ENCODE assay signal across 8 mouse cellular contexts in the genomic region with DNA sequence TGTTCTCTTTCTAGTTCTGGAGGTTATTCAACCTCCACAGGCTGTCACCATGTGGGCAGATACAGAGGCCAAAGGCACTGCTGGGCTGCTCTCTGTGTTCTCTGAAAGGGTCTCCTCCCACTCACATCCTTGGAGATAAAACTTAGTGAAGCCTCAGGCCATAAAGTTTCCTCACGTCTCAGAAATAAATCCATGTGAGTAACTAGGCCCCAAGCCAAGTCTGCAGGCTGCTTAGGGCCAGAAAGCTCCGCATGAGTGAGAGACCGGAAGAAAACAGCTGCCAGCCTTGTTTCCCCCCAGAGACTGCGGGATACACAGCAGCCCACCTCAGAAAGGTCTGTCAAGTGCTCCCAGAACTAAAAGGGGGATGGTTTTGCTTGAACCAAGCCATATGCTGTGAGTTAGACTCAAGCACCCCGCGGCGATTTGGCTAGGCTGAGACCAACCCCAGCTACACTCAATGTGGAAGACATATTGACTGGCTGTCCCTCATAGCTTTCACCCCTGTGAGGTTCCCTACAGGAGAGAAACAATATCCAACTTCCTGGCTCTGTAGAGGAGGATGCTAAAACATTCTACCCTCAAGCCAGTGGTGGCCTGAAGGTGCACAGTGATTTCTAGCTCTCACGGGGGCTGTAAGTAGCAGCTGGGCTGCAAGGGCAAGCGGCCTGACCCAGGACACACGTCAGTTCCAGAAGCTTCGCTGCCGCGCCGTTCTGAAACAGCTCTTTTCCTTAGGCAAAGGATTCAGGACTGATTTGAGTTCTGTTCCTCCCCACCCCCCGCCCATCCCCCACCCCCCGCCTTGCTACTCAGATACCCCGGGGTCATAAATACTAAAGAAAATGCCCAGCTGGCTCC. TPM values are rescaled to one million over a fixed set of nuclear protein-coding genes. Genes with fewer than 3 reads are reported as not detected.
DNase-seq lines count a peak whose midpoint lies in the region; ATAC-seq and TF ChIP-seq lines count a peak whose summit lies in the region.

No protein-coding gene starts in this region.

- no peak overlapping the region for H3K4me2 ChIP-seq in midbrain, postnatal 0 days (ENCODE audit: low read depth, low read length, poor library complexity, severe bottlenecking)
- H3K4me2 ChIP-seq in midbrain, embryonic 13.5 days (replicated peaks), result no peak overlapping the region
- H3K4me2 ChIP-seq in lung, embryonic 16.5 days (ENCODE audit: low read depth, low read length), result no peak overlapping the region

- H3K27me3 ChIP-seq in midbrain, postnatal 0 days (ENCODE audit: insufficient read depth, low read length), result no peaks in the 10 kb centered on the region
- no peaks in the 10 kb centered on the region for H3K27me3 ChIP-seq in midbrain, embryonic 13.5 days
- H3K27me3 ChIP-seq in lung, embryonic 16.5 days (ENCODE audit: control insufficient read depth, insufficient read depth, low read depth, low read length), result no peaks in the 10 kb centered on the region

- TF ChIP-seq CTCF in midbrain, postnatal 0 days (IDR thresholded peaks at IDR 0.05), result no peak

- peak; percentile 71 for DNase-seq in midbrain, postnatal 0 days (ENCODE audit: low spot score)
- DNase-seq in cerebellum, postnatal 14 days, result peak; percentile 49 to 55
- peak; percentile 72 for DNase-seq in heart, postnatal 4 days
- no peak for DNase-seq in thymus, adult 18-20 months
- DNase-seq in layer of hippocampus, postnatal 10 days (ENCODE audit: low spot score in 2 of 2), result no peak

- H3K4me1 ChIP-seq in midbrain, postnatal 0 days (ENCODE audit: insufficient read depth, low read length), result no peaks in the 10 kb centered on the region
- no peaks in the 10 kb centered on the region for H3K4me1 ChIP-seq in midbrain, embryonic 13.5 days (replicated peaks)
- peaks cover 9% of the 10 kb centered on the region for H3K4me1 ChIP-seq in lung, embryonic 16.5 days (replicated peaks; ENCODE audit: control insufficient read depth, insufficient read depth, low read length)

- no peaks in the 10 kb centered on the region for H3K36me3 ChIP-seq in midbrain, postnatal 0 days (ENCODE audit: insufficient read depth, low read length)
- H3K36me3 ChIP-seq in midbrain, embryonic 13.5 days, result no peaks in the 10 kb centered on the region
- H3K36me3 ChIP-seq in lung, embryonic 16.5 days (ENCODE audit: control insufficient read depth, insufficient read depth, low read length), result no peaks in the 10 kb centered on the region

- ATAC-seq in midbrain, postnatal 0 days (ENCODE audit: low FRiP score), result no peak
- no peak; the same call in 1 of the 2 replicates for ATAC-seq in midbrain, embryonic 13.5 days
- ATAC-seq in lung, embryonic 16.5 days (ENCODE audit: low read depth), result peak; percentile 88
- ATAC-seq in megakaryocyte progenitor cell, adult 5-6 weeks (replicated peaks; ENCODE audit: poor library complexity), result no peak

- WGBS in midbrain, postnatal 0 days, result 73% methylated on average over 17 of the region's 17 CpGs
- WGBS in midbrain, embryonic 13.5 days, result 85% methylated on average over 17 of the region's 17 CpGs
- 59% methylated on average over 17 of the region's 17 CpGs for WGBS in lung, embryonic 16.5 days

- H3K4me3 ChIP-seq in midbrain, postnatal 0 days (ENCODE audit: low read depth, low read length), result no peak overlapping the region
- no peak overlapping the region for H3K4me3 ChIP-seq in midbrain, embryonic 13.5 days (replicated peaks)
- no peak overlapping the region for H3K4me3 ChIP-seq in lung, embryonic 16.5 days (ENCODE audit: low read length)

- H3K27ac ChIP-seq in midbrain, postnatal 0 days (ENCODE audit: low read depth, low read length), result no peak overlapping the region
- H3K27ac ChIP-seq in midbrain, embryonic 13.5 days, result no peak overlapping the region
- peak overlapping the region; percentile 49 for H3K27ac ChIP-seq in lung, embryonic 16.5 days (ENCODE audit: low read length)

- no peak overlapping the region for H3K9ac ChIP-seq in midbrain, postnatal 0 days (replicated peaks; ENCODE audit: low read length, poor library complexity, severe bottlenecking)
- no peak overlapping the region for H3K9ac ChIP-seq in midbrain, embryonic 13.5 days (replicated peaks)
- no peak overlapping the region for H3K9ac ChIP-seq in lung, embryonic 16.5 days (ENCODE audit: low read length)

- H3K9me3 ChIP-seq in midbrain, postnatal 0 days (ENCODE audit: low read length), result no peaks in the 10 kb centered on the region
- H3K9me3 ChIP-seq in midbrain, embryonic 13.5 days, result no peaks in the 10 kb centered on the region
- no peaks in the 10 kb centered on the region for H3K9me3 ChIP-seq in lung, embryonic 16.5 days (ENCODE audit: control insufficient read depth, low read length)

RNA-seq across cellular contexts. Expression of a gene that starts 43.9 kb away (rescaled TPM):
- total RNA-seq in midbrain, postnatal 0 days (2014; rRNA removed), result 181 and 215 TPM in 2 replicates
- 25.4 and 27.2 TPM in 2 replicates for polyA plus RNA-seq in midbrain, postnatal 0 days (2015; fragmentation: Nextera tagmentation; extraction: Ambion mirVana)
- polyA plus RNA-seq in midbrain, embryonic 13.5 days (2015; fragmentation: Nextera tagmentation; extraction: Ambion mirVana), result 53.0 and 63.7 TPM in 2 replicates
- total RNA-seq in heart, postnatal 4 days (2021), result 100 to 1,000 TPM; 109 to 113 TPM
- polyA plus RNA-seq in lung, embryonic 16.5 days (2015; fragmentation: Nextera tagmentation; extraction: Ambion mirVana), result 24.3 and 31.5 TPM in 2 replicates
- 100 to 1,000 TPM; 137 to 143 TPM for total RNA-seq in layer of hippocampus, postnatal 10 days (2021)
- total RNA-seq in megakaryocyte progenitor cell, adult 5-6 weeks (2015), result 54.4 and 56.4 TPM in 2 replicates
- 54.4 and 63.1 TPM in 2 replicates for total RNA-seq in megakaryocyte progenitor cell, adult 5-6 weeks (2017)

RNA-seq across cellular contexts. Expression of a gene that starts 53.6 kb away (rescaled TPM):
- 26.2 and 26.7 TPM in 2 replicates for total RNA-seq in midbrain, postnatal 0 days (2014; rRNA removed)
- polyA plus RNA-seq in midbrain, postnatal 0 days (2015; fragmentation: Nextera tagmentation; extraction: Ambion mirVana), result 8.4 and 9.9 TPM in 2 replicates
- polyA plus RNA-seq in midbrain, embryonic 13.5 days (2015; fragmentation: Nextera tagmentation; extraction: Ambion mirVana), result 5.9 and 7.1 TPM in 2 replicates
- total RNA-seq in heart, postnatal 4 days (2021), result 100 to 1,000 TPM in 1 of 2 experiments, 10 to 100 TPM in 1; 80.2 to 102 TPM
- polyA plus RNA-seq in lung, embryonic 16.5 days (2015; fragmentation: Nextera tagmentation; extraction: Ambion mirVana), result 97.2 and 105 TPM in 2 replicates
- total RNA-seq in layer of hippocampus, postnatal 10 days (2021), result 10 to 100 TPM; 37.8 to 43.0 TPM
- not detected in 2 replicates for total RNA-seq in megakaryocyte progenitor cell, adult 5-6 weeks (2015)
- total RNA-seq in megakaryocyte progenitor cell, adult 5-6 weeks (2017), result not detected in 2 replicates

Comparison
In these comparisons a context has a peak if more than half of its experiments do, and no peak if none do; other contexts are left out.
1. DNase-seq: peak in midbrain, postnatal 0 days (single experiment), cerebellum, postnatal 14 days (2 of 2) and heart, postnatal 4 days (single experiment); none in thymus, adult 18-20 months (0 of 2) and layer of hippocampus, postnatal 10 days (0 of 2).
2. RNA of a gene that starts 53.6 kb away (total RNA-seq): 80.2 to 102 TPM in heart, postnatal 4 days, 37.8 to 43.0 TPM in layer of hippocampus, postnatal 10 days and 26.2 to 26.7 TPM in midbrain, postnatal 0 days; not detected in megakaryocyte progenitor cell, adult 5-6 weeks; every median in the first group is over 10 times any median in the second.